Mouse (Mus musculus) liver, postnatal 0 days (tissue): ENCODE results near the gene Cytip. TPM values are rescaled to one million over a fixed set of nuclear protein-coding genes. Genes with fewer than 3 reads are reported as not detected.
A peak's percentile ranks its signal among the peaks of the same experiment; 100 is the strongest.

Experiments used
- ATAC-seq: fragments of 200-750 bp; cut with Nextera tagmentation; 2 replicates; pipeline ENCODE4 v1.8.0; 2017; ENCODE audit warnings: mild to moderate bottlenecking, moderate library complexity
- DNase-seq: peaks from one replicate; pipeline ENCODE4 v3.0.0-alpha.2; 2016
- H3K27ac ChIP-seq: fragments of 300-500 bp; sonication (generic); 2 replicates; pipeline ENCODE4 v1.5.1; 2014; ENCODE audit warnings: antibody characterized with exemption, moderate library complexity, mild to moderate bottlenecking, low read depth
- H3K27me3 ChIP-seq: fragments of 300-500 bp; sonication (generic); 2 replicates; pipeline ENCODE4 v1.6.1; 2014; ENCODE audit warnings: low read length, control low read depth, mixed read lengths; ENCODE audit not compliant: insufficient read depth
- H3K36me3 ChIP-seq: fragments of 300-500 bp; sonication (generic); replicated peaks from 2 replicates; pipeline ENCODE4 v1.6.1; 2014; ENCODE audit warnings: mild to moderate bottlenecking, control low read depth, low read length, moderate library complexity, mixed read lengths; ENCODE audit not compliant: insufficient read depth
- H3K4me1 ChIP-seq: fragments of 300-500 bp; sonication (generic); 2 replicates; pipeline ENCODE4 v1.6.1; 2014; ENCODE audit warnings: antibody characterized with exemption, mild to moderate bottlenecking, control low read depth; ENCODE audit not compliant: insufficient read depth
- H3K4me2 ChIP-seq: fragments of 300-500 bp; sonication (generic); 2 replicates; pipeline ENCODE4 v1.6.1; 2014; ENCODE audit warnings: low read depth, mild to moderate bottlenecking, low read length, moderate library complexity, mixed read lengths
- H3K4me3 ChIP-seq: fragments of 300-500 bp; sonication (generic); 2 replicates; pipeline ENCODE4 v1.5.1; 2014; ENCODE audit warnings: low read depth, low read length
- H3K9ac ChIP-seq: fragments of 300-500 bp; sonication (generic); replicated peaks from 2 replicates; pipeline ENCODE4 v1.6.1; 2014; ENCODE audit warnings: mild to moderate bottlenecking, moderate library complexity
- H3K9me3 ChIP-seq: fragments of 300-500 bp; sonication (generic); 2 replicates; pipeline ENCODE4 v1.6.1; 2016; ENCODE audit warnings: mild to moderate bottlenecking, control low read depth, low read length, mixed read lengths
- CTCF ChIP-seq: sonication (generic); IDR thresholded peaks from 2 replicates; pipeline ENCODE4 v1.5.1; 2016; ENCODE audit warnings: antibody characterized with exemption, low read depth
- EP300 ChIP-seq: IDR thresholded peaks from 2 replicates; pipeline ENCODE4 v1.6.1; 2016; ENCODE audit warnings: antibody characterized with exemption, low read depth, mild to moderate bottlenecking
- WGBS: fragments of 180-500 bp; shearing (Covaris S2); extraction: QIAGEN DNeasy Blood & Tissue Kit; methylation state at CpG from one replicate; pipeline ENCODE4 v1.1.7; 2014; ENCODE audit not compliant: insufficient replicate concordance; 5-methylcytosine and 5-hydroxymethylcytosine counted together
- polyA plus RNA-seq: library from polyadenylated mRNA; unstranded; fragments of >200 nt; fragmentation: Nextera tagmentation; extraction: Ambion mirVana; gene quantifications from 2 replicates; pipeline ENCODE4 v1.2.1, GENCODE M21; 2015

The Cytip gene
- polyA plus RNA-seq, 1 experiment from 2014 or later, result 7.5 TPM

DNA sequence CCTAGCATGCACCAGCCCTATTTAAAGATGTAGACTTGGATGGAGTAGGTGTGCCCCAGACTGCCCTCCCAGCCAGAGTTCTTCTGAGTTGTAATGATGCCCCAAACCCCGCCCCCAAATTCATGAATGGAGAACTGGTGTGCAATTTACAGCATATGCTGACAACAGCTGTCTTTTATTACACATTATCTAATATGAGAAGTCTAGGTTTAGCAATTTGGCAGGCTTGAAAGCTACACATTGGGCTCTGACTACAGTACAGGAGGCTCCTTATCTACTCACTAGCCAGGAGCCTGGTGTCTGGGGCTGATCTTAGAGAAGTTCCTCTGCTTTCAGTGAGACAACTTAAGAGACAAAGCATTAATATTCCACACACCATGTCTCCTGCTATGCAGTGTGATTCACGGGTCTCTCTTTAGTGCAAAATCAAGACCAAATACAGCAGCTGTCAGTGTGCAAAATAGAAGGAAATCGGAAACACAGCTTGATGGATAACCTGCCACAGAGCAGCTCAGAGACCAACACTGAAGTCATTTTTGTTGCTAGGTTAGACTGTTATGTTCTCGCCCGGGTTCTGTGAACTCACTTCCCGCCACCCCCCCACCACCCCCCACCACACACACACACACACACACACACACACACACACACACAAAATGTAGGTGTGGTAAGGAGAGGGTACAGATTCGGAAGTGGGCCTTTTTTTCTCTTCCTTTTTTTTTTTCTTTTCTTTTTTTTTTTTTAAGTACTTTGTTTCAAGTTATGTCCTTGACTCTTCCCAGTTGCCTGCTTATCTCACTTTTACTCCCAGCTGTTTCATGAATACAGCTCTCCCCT, 39.8 kb downstream of the Cytip start:
- DNase-seq (peak; percentile 15), ATAC-seq (peak; percentile 52)
- no peaks in the 10 kb centered on the region for H3K27me3 ChIP-seq
- H3K9me3 ChIP-seq, result no peaks in the 10 kb centered on the region
- TF ChIP-seq EP300 (no peak), CTCF (no peak)
- H3K4me2 ChIP-seq, result peak overlapping the region; percentile 68
- no peaks in the 10 kb centered on the region; the same call in 1 of the 2 replicates for H3K36me3 ChIP-seq
- H3K9ac ChIP-seq, result no peak overlapping the region
- peak overlapping the region; percentile 81; the same call in 1 of the 2 replicates for H3K27ac ChIP-seq
- WGBS, result 39% methylated on average over 7 of the region's 7 CpGs
- H3K4me3 ChIP-seq, result peak overlapping the region; percentile 33
- peaks cover 2% of the 10 kb centered on the region; the same call in 1 of the 2 replicates for H3K4me1 ChIP-seq

- Histone ChIP-seq H3K9me3 (no peaks in the 10 kb centered on the region), H3K4me1 (peaks cover 2% of the 10 kb centered on the region; the same call in 1 of the 2 replicates), H3K9ac (no peak overlapping the region), H3K4me3 (no peak overlapping the region), H3K4me2 (no peak overlapping the region), H3K27ac (no peak overlapping the region), H3K27me3 (no peaks in the 10 kb centered on the region), H3K36me3 (no peaks in the 10 kb centered on the region; the same call in 1 of the 2 replicates)
- DNase-seq (no peak), ATAC-seq (no peak)
- WGBS, result 42% methylated on average over 1 of the region's 1 CpGs
- TF ChIP-seq CTCF, result no peak
- TF ChIP-seq EP300, result no peak
Observed at GRCm38 (mm10) chr2:58154555-58154954, 40.8 kb downstream of the Cytip start.

GRCm38 (mm10) chr2:58153742-58154141, 41.6 kb downstream of the Cytip start:
- Histone ChIP-seq H3K27me3 (no peaks in the 10 kb centered on the region), H3K4me3 (no peak overlapping the region), H3K27ac (no peak overlapping the region), H3K4me1 (peaks cover 2% of the 10 kb centered on the region; the same call in 1 of the 2 replicates), H3K9ac (no peak overlapping the region), H3K36me3 (no peaks in the 10 kb centered on the region; the same call in 1 of the 2 replicates), H3K4me2 (no peak overlapping the region), H3K9me3 (no peaks in the 10 kb centered on the region)
- ATAC-seq (no peak), DNase-seq (no peak)
- TF ChIP-seq CTCF, result no peak
- WGBS, result 50% methylated on average over 7 of the region's 7 CpGs

DNA sequence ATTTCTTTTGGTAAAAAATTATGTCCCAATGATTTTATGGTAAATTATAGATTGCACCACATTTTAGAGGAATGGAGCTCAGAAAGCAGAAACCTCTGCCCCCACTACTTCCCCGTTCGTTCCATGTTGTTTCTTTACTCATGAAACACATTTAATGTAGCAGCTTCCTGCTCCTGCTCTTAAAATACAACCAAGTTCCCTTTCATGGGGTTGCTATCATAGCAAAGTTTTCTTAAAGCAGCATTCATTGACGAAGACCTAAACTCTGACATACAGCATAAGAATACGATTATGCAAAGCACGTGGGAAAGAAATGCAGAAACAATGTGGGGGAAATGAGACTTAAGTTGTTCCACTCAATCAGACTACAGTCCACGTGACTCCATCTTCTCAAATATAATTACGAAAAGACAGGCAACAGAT, 45.3 kb downstream of the Cytip start:
- DNase-seq (no peak), ATAC-seq (no peak)
- WGBS, result 49% methylated on average over 7 of the region's 7 CpGs
- no peak for TF ChIP-seq CTCF
- no peak for TF ChIP-seq EP300
- Histone ChIP-seq H3K4me1 (peaks cover under 1% of the 10 kb centered on the region; the same call in 1 of the 2 replicates), H3K36me3 (peaks cover 10% of the 10 kb centered on the region; the same call in 1 of the 2 replicates), H3K4me3 (no peak overlapping the region), H3K27ac (no peak overlapping the region), H3K27me3 (no peaks in the 10 kb centered on the region), H3K9ac (no peak overlapping the region), H3K9me3 (no peaks in the 10 kb centered on the region), H3K4me2 (no peak overlapping the region)

- no peaks in the 10 kb centered on the region for H3K4me1 ChIP-seq
- no peak for ATAC-seq
- H3K27ac ChIP-seq, result no peak overlapping the region
- H3K4me2 ChIP-seq, result no peak overlapping the region
- H3K9ac ChIP-seq, result no peak overlapping the region
- 84% methylated on average over 5 of the region's 5 CpGs for WGBS
- H3K27me3 ChIP-seq, result no peaks in the 10 kb centered on the region
- H3K4me3 ChIP-seq, result no peak overlapping the region
- DNase-seq, result no peak
- 0 out of 2 replicates have a peak, but pooled peaks cover 10% of the 10 kb centered on the region for H3K36me3 ChIP-seq
- H3K9me3 ChIP-seq, result no peaks in the 10 kb centered on the region
- TF ChIP-seq CTCF, result no peak
- TF ChIP-seq EP300, result no peak
Observed at GRCm38 (mm10) chr2:58146572-58146971, 48.8 kb downstream of the Cytip start.

GRCm38 (mm10) chr2:58140531-58140930, 54.8 kb downstream of the Cytip start:
- ATAC-seq (no peak), DNase-seq (no peak)
- no peak for TF ChIP-seq CTCF
- TF ChIP-seq EP300, result no peak
- H3K36me3 ChIP-seq, result no peaks in the 10 kb centered on the region; the same call in 1 of the 2 replicates
- H3K4me1 ChIP-seq, result no peaks in the 10 kb centered on the region
- no peaks in the 10 kb centered on the region for H3K27me3 ChIP-seq
- WGBS, result 74% methylated on average over 1 of the region's 1 CpGs
- H3K27ac ChIP-seq, result no peak overlapping the region
- H3K4me3 ChIP-seq, result no peak overlapping the region
- no peak overlapping the region for H3K9ac ChIP-seq
- H3K9me3 ChIP-seq, result no peaks in the 10 kb centered on the region
- no peak overlapping the region for H3K4me2 ChIP-seq
